Mouse (Mus musculus): Measurements from ENCODE around the gene Gja5.

GRCm38 (mm10) chr3:97062814-97063213, 158.3 kb downstream of the Gja5 start:
- no peak for TF ChIP-seq CTCF (IDR thresholded peaks at IDR 0.05; ENCODE audit: extremely low read depth, insufficient read depth, low read length)
- no peak for TF ChIP-seq POLR2A (IDR thresholded peaks at IDR 0.05; ENCODE audit: extremely low read depth, insufficient read depth, low read length)
